Mouse (Mus musculus): ENCODE results near the gene Sae1.

DNA sequence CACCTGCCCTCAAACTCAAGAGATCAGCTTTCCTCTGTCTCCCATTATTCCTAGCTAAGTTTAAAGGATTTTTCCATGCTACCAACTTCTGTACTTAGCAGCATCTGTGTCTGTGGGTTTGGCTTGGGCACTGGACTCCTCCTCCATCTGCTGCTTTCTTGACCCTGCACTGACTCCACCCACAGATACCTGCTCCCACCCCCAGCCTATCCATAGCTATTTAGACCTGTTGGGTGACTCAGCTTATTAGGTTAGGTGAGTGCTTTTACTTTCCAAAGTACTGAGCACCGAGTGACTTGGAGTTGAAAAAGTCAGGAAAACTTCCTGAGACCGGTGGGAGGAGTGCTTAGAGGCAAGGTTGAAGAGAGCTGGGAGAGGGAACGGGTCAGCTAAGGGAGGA lies 27.8 kb upstream of the Sae1 start:
- TF ChIP-seq CTCF (IDR thresholded peaks at IDR 0.05; ENCODE audit: borderline replicate concordance, extremely low read depth, insufficient read depth, insufficient read length) = no peak
- TF ChIP-seq POLR2A (IDR thresholded peaks at IDR 0.05; ENCODE audit: borderline replicate concordance, extremely low read depth, insufficient read depth, insufficient read length, poor library complexity, severe bottlenecking) = no peak

All from brain, embryonic 14.5 days (tissue).